Mouse (Mus musculus) spleen, adult 2 months (tissue): ENCODE results near the gene Atf2.
A peak's percentile ranks its signal among the peaks of the same experiment; 100 is the strongest.

Source experiments
- CTCF ChIP-seq: fragments of 200-500 bp; IDR thresholded peaks from 2 replicates; pipeline ENCODE4 v1.5.1; 2011; ENCODE audit warnings: mild to moderate bottlenecking, inconsistent platforms; ENCODE audit not compliant: insufficient read depth, insufficient read length, insufficient replicate concordance; ENCODE audit errors: extremely low read depth
- POLR2A ChIP-seq: fragments of 200-500 bp; IDR thresholded peaks from 2 replicates; pipeline ENCODE4 v1.6.1; 2011; ENCODE audit warnings: low read depth, low read length, inconsistent platforms

DNA sequence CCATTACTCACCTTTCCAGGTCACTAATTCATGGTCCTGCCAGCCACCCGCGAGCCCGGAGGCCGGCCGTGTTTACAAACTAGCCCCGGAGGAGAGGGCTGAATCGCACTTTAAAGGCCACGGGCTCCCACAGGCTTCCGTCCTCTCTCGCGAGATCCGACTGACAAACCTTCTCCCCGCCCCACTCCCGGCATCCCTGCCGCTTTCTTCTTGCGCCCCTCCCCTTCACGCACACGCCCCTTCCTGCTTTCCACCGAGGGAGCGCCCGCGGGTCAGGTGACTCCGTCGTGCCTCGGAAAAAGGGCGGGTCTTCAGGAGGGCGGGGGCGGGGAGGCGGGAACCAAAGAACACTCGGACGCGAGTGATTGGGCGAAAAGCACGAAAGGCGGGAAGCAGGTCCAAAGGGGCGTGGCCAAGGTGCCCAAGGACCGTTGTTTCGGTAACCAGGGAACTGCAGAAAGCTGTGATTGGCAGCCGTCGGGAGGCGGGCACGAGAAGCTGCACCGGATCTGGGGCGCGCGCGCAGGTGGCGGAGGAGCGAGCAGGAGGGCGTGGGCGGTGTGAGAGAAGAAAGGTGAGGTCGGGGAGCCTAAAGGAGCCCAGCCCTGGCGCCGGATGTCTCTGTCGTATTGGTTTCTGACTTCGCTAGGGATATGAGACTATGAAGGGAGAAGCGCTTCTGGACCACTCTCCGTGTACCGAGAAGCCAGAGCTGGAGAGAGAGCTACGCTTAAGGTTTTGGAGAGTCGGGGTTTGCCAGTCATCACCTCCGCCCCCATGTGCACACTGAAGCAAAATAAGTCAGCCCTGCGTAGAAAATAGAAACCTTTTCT lies at the start of gene Atf2:
- peak; percentile 89 for TF ChIP-seq POLR2A
- no peak for TF ChIP-seq CTCF
